In genomic region chr1:133178732-133179440, GRCm38 (mm10) we compare ENCODE assay signal across 9 mouse cellular contexts. TPM values are rescaled to one million over a fixed set of nuclear protein-coding genes. Genes with fewer than 3 reads are reported as not detected.
DNase-seq lines count a peak whose midpoint lies in the region; ATAC-seq lines count a peak whose summit lies in the region.
"Had no signal": no experiment of that assay in that cellular context is flagged by ENCODE, and none has a peak within 500 bp of the region (broad histone marks: within the 10 kb centered on the region; RNA-seq: fewer than 3 reads in every experiment).

No protein-coding gene starts in this region.

- no peaks in the 10 kb centered on the region for H3K9me3 ChIP-seq in hindbrain, embryonic 10.5 days
- H3K9me3 ChIP-seq in hindbrain, embryonic 12.5 days (replicated peaks) = no peaks in the 10 kb centered on the region
- H3K9me3 ChIP-seq: liver, embryonic 15.5 days had no signal

- no peak overlapping the region for H3K9ac ChIP-seq in hindbrain, embryonic 12.5 days
- H3K9ac ChIP-seq: liver, embryonic 15.5 days had no signal

- H3K4me2 ChIP-seq in hindbrain, embryonic 12.5 days (replicated peaks) = no peak overlapping the region
- H3K4me2 ChIP-seq: liver, embryonic 15.5 days had no signal

- peaks cover 43% of the 10 kb centered on the region for H3K27me3 ChIP-seq in hindbrain, embryonic 10.5 days (ENCODE audit: insufficient read depth, poor library complexity, severe bottlenecking)
- peaks cover 6% of the 10 kb centered on the region for H3K27me3 ChIP-seq in hindbrain, embryonic 12.5 days

- peak overlapping the region; percentile 62 for H3K27ac ChIP-seq in hindbrain, embryonic 10.5 days
- H3K27ac ChIP-seq in hindbrain, embryonic 12.5 days = no peak overlapping the region
- H3K27ac ChIP-seq: liver, embryonic 15.5 days had no signal

- H3K36me3 ChIP-seq in hindbrain, embryonic 10.5 days = no peaks in the 10 kb centered on the region
- no peaks in the 10 kb centered on the region for H3K36me3 ChIP-seq in hindbrain, embryonic 12.5 days
- H3K36me3 ChIP-seq: liver, embryonic 15.5 days had no signal

- no peak for ATAC-seq in hindbrain, embryonic 12.5 days (ENCODE audit: low FRiP score)
- no peak for ATAC-seq in inflammation-experienced regulatory T-cells, adult 6 months

- H3K4me3 ChIP-seq in hindbrain, embryonic 10.5 days = no peak overlapping the region
- no peak overlapping the region for H3K4me3 ChIP-seq in hindbrain, embryonic 12.5 days
- H3K4me3 ChIP-seq: liver, embryonic 15.5 days had no signal

- DNase-seq in hindbrain, embryonic 10.5 days (ENCODE audit: low spot score) = no peak
- peak; percentile 41 to 77 for DNase-seq in cerebellum, postnatal 4 days (ENCODE audit: low spot score in 2 of 2)
- DNase-seq in left cerebral cortex, adult 11 months (ENCODE audit: low spot score) = peak; percentile 52
- peak; percentile 38 for DNase-seq in right cerebral cortex, postnatal 14 days
- no peak for DNase-seq in kidney, postnatal 10 days
- no peak for DNase-seq in kidney, postnatal 14 days

- 83% methylated on average over 11 of the region's 11 CpGs for WGBS in hindbrain, embryonic 10.5 days
- WGBS in hindbrain, embryonic 12.5 days = 81% methylated on average over 11 of the region's 11 CpGs

- H3K4me1 ChIP-seq in hindbrain, embryonic 10.5 days (replicated peaks) = peaks cover 39% of the 10 kb centered on the region
- peaks cover 26% of the 10 kb centered on the region for H3K4me1 ChIP-seq in hindbrain, embryonic 12.5 days

RNA-seq across cellular contexts. Expression of gene Plekha6, which starts 14.9 kb away (rescaled TPM):
- polyA plus RNA-seq in hindbrain, embryonic 10.5 days (2016; fragmentation: Nextera tagmentation; extraction: Ambion mirVana) = 8.8 and 17.4 TPM in 2 replicates
- polyA plus RNA-seq in hindbrain, embryonic 12.5 days (2016; fragmentation: Nextera tagmentation; extraction: Ambion mirVana) = 25.8 and 29.1 TPM in 2 replicates
- under 1 TPM in 1 of 3 experiments, not detected in 2; 0.25 TPM for polyA plus RNA-seq in inflammation-experienced regulatory T-cells, adult 6 months (2017; shearing (Covaris generic))

RNA-seq across cellular contexts. Expression of gene Ppp1r15b, which starts 47.9 kb away (rescaled TPM):
- polyA plus RNA-seq in hindbrain, embryonic 10.5 days (2016; fragmentation: Nextera tagmentation; extraction: Ambion mirVana) = 46.2 and 54.6 TPM in 2 replicates
- 49.1 and 53.4 TPM in 2 replicates for polyA plus RNA-seq in hindbrain, embryonic 12.5 days (2016; fragmentation: Nextera tagmentation; extraction: Ambion mirVana)
- 10 to 100 TPM; 20.8 to 26.0 (median 23.6) TPM for polyA plus RNA-seq in inflammation-experienced regulatory T-cells, adult 6 months (2017; shearing (Covaris generic))

Comparison
In these comparisons a context has a peak if more than half of its experiments do, and no peak if none do; other contexts are left out.
1. DNase-seq: peak in cerebellum, postnatal 4 days (2 of 2), left cerebral cortex, adult 11 months (single experiment) and right cerebral cortex, postnatal 14 days (single experiment); none in hindbrain, embryonic 10.5 days (single experiment), kidney, postnatal 10 days (single experiment) and kidney, postnatal 14 days (single experiment).